Mouse (Mus musculus) ES-E14 (cell line): ENCODE results near the gene Tbc1d16. TPM values are rescaled to one million over a fixed set of nuclear protein-coding genes. Genes with fewer than 3 reads are reported as not detected.

Source experiments
- DNase-seq: peaks from one replicate; pipeline ENCODE4 v3.0.0-alpha.2; 2013; ENCODE audit warnings: low read depth, low spot score
- H3K27ac ChIP-seq: 2 replicates; pipeline ENCODE4 v1.5.1; 2012; ENCODE audit warnings: low read depth, mild to moderate bottlenecking, low read length, moderate library complexity, mixed read lengths; ENCODE audit not compliant: poor library complexity, insufficient read depth, severe bottlenecking
- H3K36me3 ChIP-seq: 2 replicates; pipeline ENCODE4 v1.6.1; 2012; ENCODE audit warnings: mild to moderate bottlenecking, low read length, moderate library complexity, mixed read lengths; ENCODE audit not compliant: control insufficient read depth, poor library complexity, insufficient read depth, severe bottlenecking
- H3K4me1 ChIP-seq, 2 experiments: fragments of 150-350 bp in 1 of 2; sonication (generic) in 1 of 2; 2 replicates each; pipeline ENCODE4 v1.6.1; 2012; ENCODE audit warnings: low read length in 2 of 2, mild to moderate bottlenecking in 1 of 2, mixed read lengths in 1 of 2; ENCODE audit not compliant: control insufficient read depth in 2 of 2, insufficient read depth in 2 of 2, poor library complexity in 1 of 2
- H3K4me3 ChIP-seq, 2 experiments: fragments of 150-350 bp in 1 of 2; sonication (generic) in 1 of 2; 2 replicates each; pipeline ENCODE4 v1.5.1; 2012; ENCODE audit warnings: low read length in 2 of 2, low read depth in 1 of 2, mild to moderate bottlenecking in 1 of 2, mixed read lengths in 1 of 2; ENCODE audit not compliant: insufficient read depth in 1 of 2, poor library complexity in 1 of 2, severe bottlenecking in 1 of 2
- H3K9ac ChIP-seq: 2 replicates; pipeline ENCODE4 v1.6.1; 2012; ENCODE audit warnings: low read depth, mild to moderate bottlenecking, low read length, mixed read lengths; ENCODE audit not compliant: poor library complexity, insufficient read depth, severe bottlenecking
- H3K9me3 ChIP-seq: fragments of 150-350 bp; sonication (generic); 2 replicates; pipeline ENCODE4 v1.6.1; 2012; ENCODE audit warnings: low read depth, mild to moderate bottlenecking, low read length; ENCODE audit not compliant: control insufficient read depth, insufficient read depth
- CHD2 ChIP-seq: IDR thresholded peaks from 2 replicates; pipeline ENCODE4 v1.6.1; 2014; ENCODE audit warnings: mild to moderate bottlenecking, low read depth, low read length, inconsistent platforms
- HCFC1 ChIP-seq: IDR thresholded peaks from 2 replicates; pipeline ENCODE4 v1.6.1; 2012; ENCODE audit warnings: low read length, inconsistent platforms, borderline replicate concordance; ENCODE audit not compliant: insufficient read depth
- MAFK ChIP-seq: IDR thresholded peaks from 2 replicates; pipeline ENCODE4 v1.6.1; 2014; ENCODE audit warnings: mild to moderate bottlenecking, low read depth, low read length, inconsistent platforms; ENCODE audit not compliant: insufficient read depth
- ZC3H11A ChIP-seq: IDR thresholded peaks from 2 replicates; pipeline ENCODE4 v1.6.1; 2012; ENCODE audit warnings: low read depth, mild to moderate bottlenecking, inconsistent platforms, low read length, borderline replicate concordance
- ZNF384 ChIP-seq: IDR thresholded peaks from 2 replicates; pipeline ENCODE4 v1.6.1; 2012; ENCODE audit warnings: low read depth, low read length, inconsistent platforms
- in situ Hi-C, 2 experiments: fragments of 600-800 bp; cut with MboI; formaldehyde crosslinking; loops; one replicate each; pipeline ENCODE4 v1.15.1; 2025; ENCODE audit warnings: low sequenced_read_pairs in 2 of 2, inconsistent platforms in 1 of 2; ENCODE audit not compliant: unreplicated experiment in 2 of 2
- total RNA-seq: library from RNA; depleted of rRNA; stranded (reverse); fragments of 300-350 nt; gene quantifications from 2 replicates; pipeline ENCODE4 v1.2.3, GENCODE M21; 2012

The Tbc1d16 gene
- total RNA-seq, 1 experiment, result 6.3 TPM

DNA sequence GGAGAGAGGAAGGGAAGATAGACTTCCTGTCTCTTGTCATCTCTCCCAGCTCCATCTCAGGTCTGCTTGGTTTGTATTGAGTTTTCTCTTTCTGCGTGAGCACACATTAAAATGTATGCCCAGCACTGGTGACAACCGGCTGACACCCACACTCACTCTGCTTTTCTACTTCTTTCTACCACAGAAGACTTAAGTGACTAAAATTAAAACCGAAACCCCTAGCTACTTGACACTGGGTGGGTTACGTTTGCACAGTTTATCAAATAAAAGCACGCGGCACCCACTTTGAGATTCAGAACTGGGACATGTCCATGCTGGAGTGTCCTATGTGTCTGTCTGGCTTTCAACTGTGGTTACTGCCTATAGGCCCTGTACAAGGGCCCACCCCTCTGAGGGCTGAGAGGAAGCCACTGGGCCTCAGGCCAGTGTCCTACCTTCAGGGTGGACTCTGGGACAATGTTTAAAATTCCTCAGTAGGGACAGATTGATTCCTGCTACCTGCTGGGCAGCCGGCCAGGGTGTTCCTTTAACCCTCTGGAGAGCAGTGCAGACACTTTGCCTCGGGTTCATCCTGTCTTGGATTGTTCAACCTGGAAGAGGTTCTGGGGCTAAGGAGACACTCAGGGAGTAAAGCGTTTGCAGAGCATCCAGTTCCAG lies 118.8 kb downstream of the Tbc1d16 start:
- no peaks in the 10 kb centered on the region for H3K9me3 ChIP-seq
- no peak overlapping the region for H3K4me3 ChIP-seq
- TF ChIP-seq HCFC1, result no peak
- H3K36me3 ChIP-seq, result no peaks in the 10 kb centered on the region
- no peak overlapping the region for H3K27ac ChIP-seq
- peaks cover 0 to 9% of the 10 kb centered on the region in 2 experiments; a peak in 1 of 4 replicates for H3K4me1 ChIP-seq
- DNase-seq, result no peak
- in situ Hi-C loops, result no loop called here
- H3K9ac ChIP-seq, result no peak overlapping the region

DNA sequence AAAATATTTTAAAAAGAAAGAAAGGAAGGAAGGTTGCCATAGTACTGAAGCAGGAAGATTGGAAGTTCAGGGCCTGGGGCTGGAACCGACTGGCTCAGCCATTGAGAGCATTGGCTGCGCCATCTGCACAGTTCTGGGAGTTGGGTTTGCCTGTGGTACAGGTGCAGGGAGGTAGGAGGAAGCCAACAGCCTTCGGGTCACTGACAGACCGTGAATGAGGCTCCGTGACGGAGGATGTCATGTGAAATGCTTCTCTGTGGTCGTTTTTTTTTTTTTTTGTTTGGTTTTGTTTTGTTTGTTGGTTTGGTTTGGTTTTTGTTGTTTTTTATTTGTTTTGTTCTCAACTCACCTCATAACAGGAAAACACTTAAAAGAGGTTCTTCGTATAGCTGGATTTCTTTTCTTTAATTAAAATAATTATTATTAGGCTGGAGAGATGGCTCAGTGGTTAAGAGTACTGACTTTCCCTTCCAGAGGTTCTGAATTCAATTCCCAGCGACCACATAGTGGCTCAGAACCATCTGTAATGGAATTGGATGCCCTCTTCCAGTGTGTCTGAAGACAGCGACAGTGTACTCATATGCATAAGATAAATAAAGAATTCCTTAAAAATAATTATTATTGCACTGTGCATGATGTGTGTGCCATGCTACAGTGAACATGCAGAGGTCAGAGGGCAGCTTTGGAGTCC lies 119.6 kb downstream of the Tbc1d16 start:
- no peak for DNase-seq
- no peak for TF ChIP-seq MAFK
- no peak for TF ChIP-seq HCFC1
- no peak for TF ChIP-seq CHD2
- no peak for TF ChIP-seq ZNF384
- no peak for TF ChIP-seq ZC3H11A
- in situ Hi-C loops, result no loop called here
- Histone ChIP-seq H3K27ac (no peak overlapping the region), H3K4me1 (peaks cover 0 to 9% of the 10 kb centered on the region in 2 experiments; a peak in 1 of 4 replicates), H3K36me3 (no peaks in the 10 kb centered on the region), H3K9me3 (no peaks in the 10 kb centered on the region), H3K4me3 (no peak overlapping the region), H3K9ac (no peak overlapping the region)

DNA sequence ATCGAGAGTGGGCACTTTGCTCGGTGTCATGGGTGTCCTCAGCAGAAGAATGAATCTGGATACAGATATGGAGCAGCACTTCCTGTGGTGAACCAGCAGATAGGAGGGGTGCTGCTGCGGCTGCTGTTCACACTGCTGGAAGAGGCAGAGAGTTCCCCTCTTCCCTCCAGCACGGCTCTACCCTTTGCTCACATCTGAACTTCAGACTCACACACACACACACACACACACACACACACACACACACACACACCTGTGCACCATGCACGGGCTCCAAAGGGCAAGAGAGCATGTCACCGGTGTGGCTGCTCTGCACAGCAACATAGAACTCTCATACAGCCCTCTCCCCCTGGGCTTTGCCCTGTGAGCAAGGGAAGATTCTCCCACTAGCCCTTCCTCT lies 122.0 kb downstream of the Tbc1d16 start:
- H3K4me3 ChIP-seq, result no peak overlapping the region
- DNase-seq, result no peak
- H3K9ac ChIP-seq, result no peak overlapping the region
- H3K4me1 ChIP-seq, result 0 out of 4 replicates have a peak, but pooled peaks cover 0 to 2% of the 10 kb centered on the region in 2 experiments
- H3K27ac ChIP-seq, result no peak overlapping the region
- in situ Hi-C loops, result no loop called here
- no peak for TF ChIP-seq HCFC1
- no peak for TF ChIP-seq ZC3H11A
- no peak for TF ChIP-seq CHD2
- TF ChIP-seq MAFK, result no peak
- TF ChIP-seq ZNF384, result no peak
- H3K9me3 ChIP-seq, result no peaks in the 10 kb centered on the region
- no peaks in the 10 kb centered on the region for H3K36me3 ChIP-seq

DNA sequence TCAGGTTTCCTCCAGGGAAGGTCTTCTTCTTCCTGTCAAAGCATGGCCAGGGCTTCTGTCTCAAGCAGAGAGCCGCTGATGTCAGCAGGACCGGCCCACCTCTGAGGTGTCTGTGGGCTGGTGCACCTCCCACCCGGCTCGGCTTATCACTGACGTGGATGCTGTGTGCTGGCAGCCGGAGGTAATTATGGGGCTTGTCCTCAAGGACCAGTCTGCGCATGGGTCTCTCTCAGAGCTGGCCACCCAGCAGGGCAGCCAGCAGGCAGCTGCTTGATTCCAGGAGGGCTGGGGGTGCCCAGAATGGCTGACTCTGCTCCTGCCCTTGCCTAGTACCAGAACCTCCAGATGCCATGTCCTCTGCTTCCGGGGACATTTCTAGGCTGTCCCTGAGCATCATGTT lies 122.6 kb downstream of the Tbc1d16 start:
- no peak for DNase-seq
- Histone ChIP-seq H3K4me1 (no peaks in the 10 kb centered on the region), H3K9me3 (no peaks in the 10 kb centered on the region), H3K4me3 (no peak overlapping the region), H3K36me3 (no peaks in the 10 kb centered on the region), H3K9ac (no peak overlapping the region), H3K27ac (no peak overlapping the region)
- TF ChIP-seq HCFC1 (no peak), ZNF384 (no peak), MAFK (no peak), CHD2 (no peak), ZC3H11A (no peak)
- in situ Hi-C loops, result no loop called here

DNA sequence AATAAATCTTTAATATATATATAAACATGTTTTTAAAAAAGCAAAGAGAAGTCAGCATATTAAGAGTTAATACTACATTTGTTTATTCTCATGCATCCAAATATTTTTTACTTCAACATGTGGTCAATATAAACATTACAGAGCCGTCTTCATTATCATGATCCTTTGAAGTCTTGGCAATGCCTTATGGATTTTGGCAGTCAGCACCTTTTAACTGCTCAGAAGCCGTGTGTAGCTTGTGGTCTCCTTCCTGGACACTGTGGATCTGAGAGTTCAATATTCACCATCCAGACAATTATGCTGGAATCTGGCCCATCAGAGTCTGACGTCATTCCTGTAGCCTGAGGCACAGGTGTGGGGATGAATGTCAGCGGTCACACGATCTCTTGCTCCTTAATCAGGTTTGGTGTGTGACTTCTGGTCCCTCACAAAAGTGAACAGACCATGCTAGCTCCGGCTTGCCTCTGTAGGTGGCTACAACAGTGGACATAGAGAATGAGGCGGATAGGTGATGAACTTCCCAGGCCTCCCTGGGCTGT lies 123.2 kb downstream of the Tbc1d16 start:
- in situ Hi-C loops, result no loop called here
- Histone ChIP-seq H3K4me3 (no peak overlapping the region), H3K36me3 (no peaks in the 10 kb centered on the region), H3K9me3 (no peaks in the 10 kb centered on the region), H3K27ac (no peak overlapping the region), H3K9ac (no peak overlapping the region), H3K4me1 (no peaks in the 10 kb centered on the region)
- DNase-seq, result no peak
- TF ChIP-seq MAFK (no peak), ZC3H11A (no peak), CHD2 (no peak), ZNF384 (no peak), HCFC1 (no peak)
